Mouse (Mus musculus) megakaryocyte progenitor cell, adult 5-6 weeks (primary cell): ENCODE measurements at regions not wholly inside any gene's neighbourhood (a gene's known extent, or its start where the extent isn't known, plus 50 kb on each side); places are given as distances from the start of the nearest gene placed in this dataset.

Experiments
- ATAC-seq: replicated peaks from 2 replicates; pipeline ENCODE4 v1.8.0; 2016; ENCODE audit warnings: mild to moderate bottlenecking, moderate TSS enrichment, inconsistent platforms; ENCODE audit not compliant: poor library complexity

- ATAC-seq = no peak
Measured at GRCm38 (mm10) chr19:37754024-37754423, 56.4 kb downstream of the Cyp26a1 start.

DNA sequence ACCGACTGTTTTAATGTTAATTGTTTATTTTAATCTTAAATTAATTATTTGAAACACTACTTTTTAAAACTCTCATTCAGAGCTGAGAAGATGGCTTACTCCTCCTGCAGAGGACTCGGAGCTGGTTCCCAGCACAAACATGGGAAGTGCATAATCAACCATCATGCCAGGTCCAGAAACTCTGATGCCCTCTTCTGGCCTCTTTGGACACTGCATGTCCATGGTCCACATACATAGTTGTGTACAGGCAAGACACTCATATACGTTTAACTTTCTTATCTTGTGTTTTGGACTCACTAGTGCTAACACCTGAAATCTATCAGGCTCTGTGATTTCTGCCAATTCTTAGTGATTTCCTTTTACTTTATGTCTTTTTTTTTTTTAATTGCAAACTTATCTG lies 57.8 kb downstream of the Cyp26a1 start:
- no peak for ATAC-seq

DNA sequence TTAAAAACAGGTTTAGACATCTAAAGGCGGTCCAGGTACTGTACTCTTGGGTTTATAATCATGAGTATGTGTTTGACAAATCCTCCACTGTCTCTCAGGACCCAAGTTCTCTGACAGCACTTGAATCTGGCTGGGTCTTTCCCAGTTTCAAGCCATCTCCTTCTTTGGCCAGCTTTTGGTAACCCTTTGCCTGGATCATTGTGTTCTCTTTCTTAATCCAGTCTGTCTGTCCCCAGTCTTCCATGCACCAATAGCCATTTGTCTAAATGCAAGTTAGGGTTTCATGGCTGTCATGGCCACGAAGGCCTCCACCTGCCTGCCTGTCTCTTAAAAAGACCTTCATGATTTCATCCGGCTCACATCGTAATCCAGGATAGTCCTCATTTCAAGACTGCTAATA lies 71.8 kb downstream of the Cyp26a1 start:
- ATAC-seq = no peak

GRCm38 (mm10) chr19:37771956-37772355 lies 74.4 kb downstream of the Cyp26a1 start:
- no peak for ATAC-seq

- no peak for ATAC-seq
Measured at GRCm38 (mm10) chr19:37774551-37774950, 77.0 kb downstream of the Cyp26a1 start.

DNA sequence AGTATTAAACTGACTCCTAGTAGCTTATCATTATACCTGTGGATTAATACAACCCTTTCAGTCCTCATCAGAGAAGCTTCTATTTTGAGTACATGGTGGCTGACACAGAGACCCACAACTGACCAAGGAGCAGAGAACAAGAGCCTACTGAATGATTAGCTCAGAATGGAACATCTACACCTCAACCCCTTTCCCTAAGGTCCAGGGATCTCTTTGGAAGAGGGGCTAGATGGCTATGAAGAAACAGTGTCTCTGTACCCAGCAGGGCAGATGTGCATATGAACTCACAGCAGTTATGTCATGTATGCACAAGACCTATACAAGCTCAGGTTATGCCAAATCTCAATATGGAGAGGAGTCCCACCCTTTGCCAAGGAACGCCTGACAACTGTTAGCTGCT lies 77.4 kb downstream of the Cyp26a1 start:
- ATAC-seq = no peak

DNA sequence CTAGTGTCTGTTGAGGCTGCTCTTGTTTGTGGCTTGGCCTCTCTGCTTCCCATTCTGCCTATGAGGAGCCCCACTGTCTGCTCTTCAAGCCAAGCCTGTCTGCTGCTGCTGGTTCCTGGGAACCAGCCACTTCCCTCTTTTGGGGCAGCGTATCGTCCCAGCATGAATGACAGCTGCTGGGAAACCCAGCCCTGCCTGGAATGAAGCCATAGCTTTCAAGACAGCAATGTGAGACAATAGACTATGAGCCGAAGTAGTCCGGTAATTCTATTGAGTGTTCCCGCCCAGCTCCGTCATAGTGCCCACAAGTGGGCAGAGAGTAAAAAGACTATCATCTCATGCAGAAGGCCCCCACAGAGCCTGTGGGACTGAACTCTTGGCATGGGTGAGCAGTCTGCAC lies 80.4 kb downstream of the Cyp26a1 start:
- peak; percentile 29; the same call in 1 of the 2 replicates for ATAC-seq

GRCm38 (mm10) chr19:37778568-37778967 lies 81.0 kb downstream of the Cyp26a1 start:
- ATAC-seq = no peak

GRCm38 (mm10) chr19:37788540-37788939 lies 90.9 kb downstream of the Cyp26a1 start:
- ATAC-seq = no peak

- ATAC-seq = no peak
Measured at GRCm38 (mm10) chr19:37789576-37790180, 92.1 kb downstream of the Cyp26a1 start.

- ATAC-seq = no peak
Measured at GRCm38 (mm10) chr19:37790281-37791073, 92.9 kb downstream of the Cyp26a1 start.

GRCm38 (mm10) chr19:37793176-37793575 lies 95.6 kb downstream of the Cyp26a1 start:
- ATAC-seq = no peak

DNA sequence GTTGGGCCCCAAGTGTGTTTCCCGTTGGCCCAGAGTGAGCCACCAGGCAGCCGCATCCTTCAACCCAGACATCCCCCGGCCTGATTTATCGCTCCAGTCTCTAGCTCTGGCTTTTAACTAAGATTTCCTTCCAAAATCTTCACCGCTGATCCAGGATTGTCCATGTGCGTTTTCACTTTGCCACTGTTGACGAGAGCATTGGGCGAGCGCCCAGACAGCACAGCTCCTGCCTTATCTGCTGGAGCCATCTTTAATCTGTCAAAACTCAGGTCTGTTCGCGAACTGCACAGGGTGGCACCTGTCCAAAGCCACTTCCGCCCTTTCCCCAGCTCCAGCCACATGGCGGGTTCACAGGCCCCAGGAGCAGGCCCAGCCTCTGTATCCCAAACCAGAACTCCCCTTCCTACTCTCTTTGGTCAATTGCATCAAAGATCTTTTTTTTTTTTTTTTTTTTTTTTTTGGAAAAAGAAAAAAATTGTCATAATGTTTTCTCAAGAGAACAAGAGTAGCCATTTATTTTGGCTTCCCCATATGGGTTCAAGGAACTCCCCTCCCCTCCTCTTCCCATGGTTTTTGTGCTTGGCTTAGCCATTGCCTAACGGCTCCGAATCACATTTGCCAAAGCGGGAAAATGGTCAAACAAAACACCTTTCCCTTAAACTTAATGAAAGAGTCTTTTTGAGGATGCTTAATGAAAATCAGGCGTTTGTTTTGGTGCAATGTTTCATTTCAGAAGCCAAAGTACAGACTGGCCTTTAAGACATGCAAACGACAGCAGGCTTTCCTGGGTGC lies 98.2 kb downstream of the Cyp26a1 start:
- ATAC-seq = peak; percentile 46

- ATAC-seq = no peak
Measured at GRCm38 (mm10) chr19:37800161-37800660, 102.6 kb downstream of the Cyp26a1 start.

DNA sequence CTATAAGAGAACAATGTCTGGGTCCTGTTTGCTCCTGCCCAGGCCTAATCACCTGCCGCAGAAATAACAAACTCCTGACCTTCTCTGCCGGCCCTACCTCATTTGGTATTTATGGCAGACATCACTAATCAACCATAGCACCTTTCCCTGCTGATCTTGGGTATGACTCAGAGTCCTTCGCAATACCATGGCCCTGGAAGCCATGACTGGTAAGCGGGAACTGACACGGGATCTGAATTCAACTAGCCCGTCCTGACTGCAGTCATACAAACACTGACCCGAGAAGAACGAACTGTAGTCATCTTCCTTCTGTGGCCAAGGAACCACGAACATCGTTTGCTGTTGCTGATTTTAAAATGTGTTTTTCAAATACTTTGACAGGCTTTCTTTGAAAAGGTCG lies 112.1 kb downstream of the Cyp26a1 start:
- ATAC-seq = peak; percentile 44

DNA sequence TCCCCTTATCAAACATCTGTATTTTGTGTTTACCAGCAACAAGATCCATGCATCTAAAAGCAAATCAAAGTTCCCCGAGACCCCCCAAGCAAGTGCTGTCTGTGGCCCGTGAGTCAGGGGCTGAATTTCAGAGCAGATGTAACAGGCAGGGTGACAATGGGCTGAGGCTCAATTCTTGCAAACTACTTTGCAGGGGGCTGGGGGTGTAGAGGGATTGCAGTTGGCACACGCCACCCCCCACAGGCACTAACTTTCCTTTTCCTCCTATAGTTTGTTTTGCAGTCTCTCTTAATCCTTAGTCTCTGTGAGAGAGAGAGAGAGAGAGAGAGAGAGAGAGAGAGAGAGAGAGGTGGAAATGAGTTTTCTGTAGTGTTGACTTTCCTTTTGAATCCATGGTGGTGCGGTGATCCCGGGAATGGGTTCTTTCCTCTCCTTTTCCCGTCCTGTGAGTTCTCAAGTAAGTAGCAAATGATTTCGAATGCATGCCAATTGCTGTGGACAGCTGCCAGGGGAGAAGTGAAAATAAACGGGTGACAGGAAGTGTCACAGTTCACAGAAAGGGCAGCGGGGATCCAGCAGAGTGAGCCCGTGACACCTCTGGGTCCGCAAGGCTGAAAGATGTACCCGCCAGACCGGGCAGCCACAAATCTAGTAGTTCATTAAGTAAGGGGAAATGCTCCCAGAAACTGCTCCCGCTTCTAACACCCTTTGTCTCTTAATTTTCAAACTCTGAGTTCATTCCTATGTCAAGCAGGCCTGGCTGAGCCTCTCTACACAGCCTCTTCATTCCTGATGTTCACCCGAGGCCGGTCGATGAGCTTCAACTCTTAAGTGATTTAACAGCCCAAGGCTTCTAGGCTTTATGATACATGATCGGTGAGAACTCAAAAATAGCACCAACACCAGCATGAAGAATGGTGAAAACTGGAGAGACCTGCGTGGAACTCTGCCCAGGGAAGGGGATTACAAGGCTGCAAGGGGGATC lies 116.8 kb downstream of the Cyp26a1 start:
- peak; percentile 68 for ATAC-seq

- ATAC-seq = no peak
Measured at GRCm38 (mm10) chr19:37815627-37816026, 118.0 kb downstream of the Cyp26a1 start.

- peak; percentile 74 for ATAC-seq
Measured at GRCm38 (mm10) chr19:37821243-37821642, 123.6 kb downstream of the Cyp26a1 start.

- ATAC-seq = no peak
Measured at GRCm38 (mm10) chr19:37821671-37822190, 124.1 kb downstream of the Cyp26a1 start.

DNA sequence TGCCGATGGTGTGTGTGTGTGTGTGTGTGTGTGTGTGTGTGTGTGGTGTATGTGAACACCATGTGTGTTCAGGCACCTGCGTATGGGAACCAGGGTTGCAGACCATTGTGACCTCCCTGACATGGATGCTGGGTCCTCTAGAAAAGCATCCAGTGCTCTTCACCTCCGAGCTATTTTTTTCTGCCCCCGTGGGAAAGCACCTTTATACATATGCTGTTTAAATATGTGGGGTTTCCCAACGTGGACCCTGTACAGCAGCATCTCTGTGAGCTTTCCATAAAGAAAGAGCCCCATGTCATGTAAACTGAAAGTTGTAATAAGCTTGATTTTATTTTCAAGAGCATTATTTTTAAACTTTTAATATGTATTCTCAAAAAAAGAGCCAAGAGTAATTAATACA lies 126.6 kb downstream of the Cyp26a1 start:
- no peak for ATAC-seq
